Mouse (Mus musculus): ENCODE results near the gene Setd1a. TPM values are rescaled to one million over a fixed set of nuclear protein-coding genes. Genes with fewer than 3 reads are reported as not detected.
"Not testable (repeated sequence)": the region's sequence is repeated elsewhere in the genome, so short reads cannot be mapped to it uniquely, and the experiment has no call there.

The Setd1a gene
- polyA plus RNA-seq, 1 experiment from 2014 or later: 26.0 TPM

GRCm38 (mm10) chr7:127769651-127770038 lies 6.8 kb upstream of the Setd1a start, which contains the start of gene Orai3:
Gene Orai3 (plus strand): TSS chr7:127769815.
- DNase-seq (ENCODE audit: low spot score) (peak; percentile 85), ATAC-seq (replicated peaks; ENCODE audit: low FRiP score) (peak; percentile 55)
- WGBS: under 1% methylated on average over 24 of the region's 24 CpGs
- Histone ChIP-seq H3K27me3 (replicated peaks; ENCODE audit: control insufficient read depth, insufficient read depth, low read length) (no peaks in the 10 kb centered on the region), H3K27ac (ENCODE audit: low read depth, low read length) (peak within 1 kb of the TSS; percentile 93), H3K9me3 (ENCODE audit: control insufficient read depth, low read length) (no peaks in the 10 kb centered on the region), H3K36me3 (ENCODE audit: control insufficient read depth, insufficient read depth, low read length) (peaks cover 11% of the 10 kb centered on the region; the same call in 1 of the 2 replicates), H3K4me3 (ENCODE audit: low read depth, low read length) (peak within 1 kb of the TSS; percentile 79), H3K4me1 (replicated peaks; ENCODE audit: control insufficient read depth, insufficient read depth, low read length) (peaks cover 43% of the 10 kb centered on the region), H3K4me2 (peak within 1 kb of the TSS; percentile 94), H3K9ac (ENCODE audit: low read depth, low read length) (peak within 1 kb of the TSS; percentile 93)

GRCm38 (mm10) chr7:127770039-127770905 lies 6.2 kb upstream of the Setd1a start:
- no peaks in the 10 kb centered on the region for H3K9me3 ChIP-seq (ENCODE audit: control insufficient read depth, low read length)
- peaks cover 43% of the 10 kb centered on the region for H3K4me1 ChIP-seq (replicated peaks; ENCODE audit: control insufficient read depth, insufficient read depth, low read length)
- H3K4me2 ChIP-seq: peak overlapping the region; percentile 94
- DNase-seq (ENCODE audit: low spot score) (no peak), ATAC-seq (replicated peaks; ENCODE audit: low FRiP score) (peak; percentile 1; the same call in 1 of the 2 replicates)
- peak overlapping the region; percentile 93 for H3K9ac ChIP-seq (ENCODE audit: low read depth, low read length)
- 2% methylated on average over 27 of the region's 27 CpGs for WGBS
- peak overlapping the region; percentile 88 for H3K27ac ChIP-seq (ENCODE audit: low read depth, low read length)
- H3K36me3 ChIP-seq (ENCODE audit: control insufficient read depth, insufficient read depth, low read length): peaks cover 5% of the 10 kb centered on the region; the same call in 1 of the 2 replicates
- H3K27me3 ChIP-seq (replicated peaks; ENCODE audit: control insufficient read depth, insufficient read depth, low read length): no peaks in the 10 kb centered on the region
- peak overlapping the region; percentile 79 for H3K4me3 ChIP-seq (ENCODE audit: low read depth, low read length)

- peak overlapping the region; percentile 79; the same call in 1 of the 2 replicates for H3K4me3 ChIP-seq (ENCODE audit: low read depth, low read length)
- DNase-seq (ENCODE audit: low spot score) (no peak), ATAC-seq (replicated peaks; ENCODE audit: low FRiP score) (no peak)
- 64% methylated on average over 5 of the region's 5 CpGs for WGBS
- no peaks in the 10 kb centered on the region for H3K27me3 ChIP-seq (replicated peaks; ENCODE audit: control insufficient read depth, insufficient read depth, low read length)
- no peaks in the 10 kb centered on the region for H3K9me3 ChIP-seq (ENCODE audit: control insufficient read depth, low read length)
- peaks cover 43% of the 10 kb centered on the region for H3K4me1 ChIP-seq (replicated peaks; ENCODE audit: control insufficient read depth, insufficient read depth, low read length)
- peak overlapping the region; percentile 94 for H3K4me2 ChIP-seq
- H3K36me3 ChIP-seq (ENCODE audit: control insufficient read depth, insufficient read depth, low read length): peaks cover 5% of the 10 kb centered on the region; the same call in 1 of the 2 replicates
- H3K27ac ChIP-seq (ENCODE audit: low read depth, low read length): no peak overlapping the region
- H3K9ac ChIP-seq (ENCODE audit: low read depth, low read length): peak overlapping the region; percentile 93; the same call in 1 of the 2 replicates
These were observed 5.2 kb upstream of the Setd1a start for GRCm38 (mm10) chr7:127771262-127771661.

- H3K36me3 ChIP-seq (ENCODE audit: control insufficient read depth, insufficient read depth, low read length): peaks cover 5% of the 10 kb centered on the region; the same call in 1 of the 2 replicates
- H3K27me3 ChIP-seq (replicated peaks; ENCODE audit: control insufficient read depth, insufficient read depth, low read length): no peaks in the 10 kb centered on the region
- no peak overlapping the region for H3K4me3 ChIP-seq (ENCODE audit: low read depth, low read length)
- H3K4me2 ChIP-seq: no peak overlapping the region
- WGBS: 68% methylated on average over 3 of the region's 3 CpGs
- DNase-seq (ENCODE audit: low spot score): no peak
- H3K9ac ChIP-seq (ENCODE audit: low read depth, low read length): no peak overlapping the region
- no peaks in the 10 kb centered on the region for H3K9me3 ChIP-seq (ENCODE audit: control insufficient read depth, low read length)
- no peak overlapping the region for H3K27ac ChIP-seq (ENCODE audit: low read depth, low read length)
- H3K4me1 ChIP-seq (replicated peaks; ENCODE audit: control insufficient read depth, insufficient read depth, low read length): peaks cover 40% of the 10 kb centered on the region
- no peak for ATAC-seq (replicated peaks; ENCODE audit: low FRiP score)
These were observed 4.4 kb upstream of the Setd1a start for GRCm38 (mm10) chr7:127772080-127772479.

GRCm38 (mm10) chr7:127772557-127772956 lies 3.9 kb upstream of the Setd1a start:
- 88% methylated on average over 1 of the region's 1 CpGs for WGBS
- peaks cover 39% of the 10 kb centered on the region for H3K4me1 ChIP-seq (replicated peaks; ENCODE audit: control insufficient read depth, insufficient read depth, low read length)

GRCm38 (mm10) chr7:127773664-127774384 lies 2.6 kb upstream of the Setd1a start:
- no peak overlapping the region for H3K27ac ChIP-seq (ENCODE audit: low read depth, low read length)
- H3K9ac ChIP-seq (ENCODE audit: low read depth, low read length): 0 out of 2 replicates have a peak overlapping the region, but pooled peaks have one; percentile 11
- H3K4me1 ChIP-seq (replicated peaks; ENCODE audit: control insufficient read depth, insufficient read depth, low read length): peaks cover 34% of the 10 kb centered on the region
- DNase-seq (ENCODE audit: low spot score) (peak; percentile 58), ATAC-seq (replicated peaks; ENCODE audit: low FRiP score) (no peak; the same call in 1 of the 2 replicates)
- no peaks in the 10 kb centered on the region for H3K9me3 ChIP-seq (ENCODE audit: control insufficient read depth, low read length)
- H3K27me3 ChIP-seq (replicated peaks; ENCODE audit: control insufficient read depth, insufficient read depth, low read length): no peaks in the 10 kb centered on the region
- no peak overlapping the region for H3K4me3 ChIP-seq (ENCODE audit: low read depth, low read length)
- H3K36me3 ChIP-seq (ENCODE audit: control insufficient read depth, insufficient read depth, low read length): no peaks in the 10 kb centered on the region
- H3K4me2 ChIP-seq: no peak overlapping the region
- 43% methylated on average over 9 of the region's 9 CpGs for WGBS

More at GRCm38 (mm10) chr7:127772557-127772956, 3.9 kb upstream of the Setd1a start:
- no peak overlapping the region for H3K4me2 ChIP-seq
- no peak for ATAC-seq (replicated peaks; ENCODE audit: low FRiP score)
- H3K9ac ChIP-seq (ENCODE audit: low read depth, low read length): no peak overlapping the region
- H3K9me3 ChIP-seq (ENCODE audit: control insufficient read depth, low read length): no peaks in the 10 kb centered on the region
- DNase-seq (ENCODE audit: low spot score): no peak
- no peak overlapping the region for H3K4me3 ChIP-seq (ENCODE audit: low read depth, low read length)
- no peaks in the 10 kb centered on the region for H3K27me3 ChIP-seq (replicated peaks; ENCODE audit: control insufficient read depth, insufficient read depth, low read length)
- peaks cover 5% of the 10 kb centered on the region; the same call in 1 of the 2 replicates for H3K36me3 ChIP-seq (ENCODE audit: control insufficient read depth, insufficient read depth, low read length)
- H3K27ac ChIP-seq (ENCODE audit: low read depth, low read length): no peak overlapping the region

GRCm38 (mm10) chr7:127775837-127776236 lies 633 bp upstream of the Setd1a start:
- DNase-seq (ENCODE audit: low spot score); ATAC-seq (replicated peaks; ENCODE audit: low FRiP score); H3K36me3 ChIP-seq (ENCODE audit: control insufficient read depth, insufficient read depth, low read length); H3K9me3 ChIP-seq (ENCODE audit: control insufficient read depth, low read length); H3K27me3 ChIP-seq (replicated peaks; ENCODE audit: control insufficient read depth, insufficient read depth, low read length): not testable (repeated sequence)
- Histone ChIP-seq H3K27ac (ENCODE audit: low read depth, low read length) (peak overlapping the region; percentile 98), H3K4me3 (ENCODE audit: low read depth, low read length) (peak overlapping the region; percentile 98), H3K4me1 (replicated peaks; ENCODE audit: control insufficient read depth, insufficient read depth, low read length) (peaks cover 27% of the 10 kb centered on the region), H3K4me2 (peak overlapping the region; percentile 94), H3K9ac (ENCODE audit: low read depth, low read length) (peak overlapping the region; percentile 96)
- WGBS: 74% methylated on average over 7 of the region's 7 CpGs

GRCm38 (mm10) chr7:127776878-127777473 lies 506 bp downstream of the Setd1a start:
- H3K27me3 ChIP-seq (replicated peaks; ENCODE audit: control insufficient read depth, insufficient read depth, low read length): no peaks in the 10 kb centered on the region
- H3K27ac ChIP-seq (ENCODE audit: low read depth, low read length): peak overlapping the region; percentile 98
- peak; percentile 88 for ATAC-seq (replicated peaks; ENCODE audit: low FRiP score)
- peak overlapping the region; percentile 96 for H3K9ac ChIP-seq (ENCODE audit: low read depth, low read length)
- peak overlapping the region; percentile 98 for H3K4me3 ChIP-seq (ENCODE audit: low read depth, low read length)
- no peaks in the 10 kb centered on the region for H3K9me3 ChIP-seq (ENCODE audit: control insufficient read depth, low read length)
- under 1% methylated on average over 65 of the region's 70 CpGs for WGBS
- peaks cover 20% of the 10 kb centered on the region for H3K4me1 ChIP-seq (replicated peaks; ENCODE audit: control insufficient read depth, insufficient read depth, low read length)
- peaks cover 20% of the 10 kb centered on the region for H3K36me3 ChIP-seq (ENCODE audit: control insufficient read depth, insufficient read depth, low read length)
- peak overlapping the region; percentile 94 for H3K4me2 ChIP-seq
- peak; percentile 95 for DNase-seq (ENCODE audit: low spot score)

Measured in liver, embryonic 11.5 days (tissue).